Mouse (Mus musculus) midbrain, embryonic 16.5 days (tissue): ENCODE measurements around the gene Rtf2. TPM values are rescaled to one million over a fixed set of nuclear protein-coding genes. Genes with fewer than 3 reads are reported as not detected.

Experiments used
- ATAC-seq: fragments of 200-750 bp; cut with Nextera tagmentation; 2 replicates; pipeline ENCODE4 v1.8.0; 2017; ENCODE audit warnings: moderate TSS enrichment
- H3K27ac ChIP-seq: fragments of 300-500 bp; sonication (generic); 2 replicates; pipeline ENCODE4 v1.5.1; 2014; ENCODE audit warnings: mild to moderate bottlenecking, low read length, mixed read lengths
- H3K27me3 ChIP-seq: fragments of 300-500 bp; sonication (generic); 2 replicates; pipeline ENCODE4 v1.6.1; 2014; ENCODE audit warnings: low read depth, low read length, mixed read lengths; ENCODE audit not compliant: control insufficient read depth, insufficient read depth
- H3K36me3 ChIP-seq: fragments of 300-500 bp; sonication (generic); 2 replicates; pipeline ENCODE4 v1.6.1; 2014; ENCODE audit warnings: mild to moderate bottlenecking, low read length, moderate library complexity, mixed read lengths; ENCODE audit not compliant: control insufficient read depth, insufficient read depth
- H3K4me1 ChIP-seq: fragments of 300-500 bp; sonication (generic); 2 replicates; pipeline ENCODE4 v1.6.1; 2014; ENCODE audit warnings: mild to moderate bottlenecking, low read length, mixed read lengths; ENCODE audit not compliant: control insufficient read depth, insufficient read depth
- H3K4me2 ChIP-seq: fragments of 300-500 bp; sonication (generic); 2 replicates; pipeline ENCODE4 v1.6.1; 2014; ENCODE audit warnings: mild to moderate bottlenecking, low read length, mixed read lengths
- H3K4me3 ChIP-seq: fragments of 300-500 bp; sonication (generic); 2 replicates; pipeline ENCODE4 v1.5.1; 2014; ENCODE audit warnings: low read depth, mild to moderate bottlenecking, low read length, moderate library complexity, mixed read lengths
- H3K9ac ChIP-seq: fragments of 300-500 bp; sonication (generic); 2 replicates; pipeline ENCODE4 v1.6.1; 2014; ENCODE audit warnings: low read depth, low read length, mixed read lengths
- H3K9me3 ChIP-seq: fragments of 300-500 bp; sonication (generic); replicated peaks from 2 replicates; pipeline ENCODE4 v1.6.1; 2014; ENCODE audit warnings: mild to moderate bottlenecking, low read length, mixed read lengths; ENCODE audit not compliant: control insufficient read depth, poor library complexity, severe bottlenecking
- WGBS: fragments of 180-500 bp; shearing (Covaris S2); extraction: QIAGEN DNeasy Blood & Tissue Kit; methylation state at CpG from one replicate; pipeline ENCODE4 v1.1.7; 2014; 5-methylcytosine and 5-hydroxymethylcytosine counted together
- polyA plus RNA-seq: library from polyadenylated mRNA; unstranded; fragments of >200 nt; fragmentation: Nextera tagmentation; extraction: Ambion mirVana; gene quantifications from 2 replicates; pipeline ENCODE4 v1.2.1, GENCODE M21; 2015

Rtf2 gene
- polyA plus RNA-seq, 1 experiment from 2014 or later: 93.6 TPM

DNA sequence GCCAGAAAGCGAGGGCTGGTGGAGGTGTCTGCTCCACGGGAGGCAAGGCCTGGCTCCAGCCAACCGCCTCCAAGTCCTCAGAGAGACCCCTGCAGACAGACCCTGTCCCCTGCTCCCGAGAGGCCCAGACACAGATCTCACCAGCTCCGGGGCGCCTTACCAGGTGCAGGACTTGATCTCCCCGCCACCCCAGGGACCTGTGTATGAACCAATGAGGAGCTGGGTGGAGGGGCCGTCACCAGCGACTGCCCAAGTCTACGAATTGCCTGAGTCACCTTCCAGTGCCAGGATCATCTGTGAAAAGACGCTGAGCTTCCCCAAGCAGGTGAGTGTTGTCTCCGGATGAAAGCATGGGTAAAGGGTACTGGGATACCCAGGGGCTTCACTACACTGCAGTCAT, 24.1 kb upstream of the Rtf2 start:
- H3K9ac ChIP-seq: no peak overlapping the region
- H3K4me1 ChIP-seq: no peaks in the 10 kb centered on the region
- H3K9me3 ChIP-seq: no peaks in the 10 kb centered on the region
- ATAC-seq: no peak
- H3K4me2 ChIP-seq: no peak overlapping the region
- no peak overlapping the region for H3K27ac ChIP-seq
- H3K36me3 ChIP-seq: no peaks in the 10 kb centered on the region
- H3K27me3 ChIP-seq: no peaks in the 10 kb centered on the region
- WGBS: 58% methylated on average over 12 of the region's 12 CpGs
- no peak overlapping the region for H3K4me3 ChIP-seq

DNA sequence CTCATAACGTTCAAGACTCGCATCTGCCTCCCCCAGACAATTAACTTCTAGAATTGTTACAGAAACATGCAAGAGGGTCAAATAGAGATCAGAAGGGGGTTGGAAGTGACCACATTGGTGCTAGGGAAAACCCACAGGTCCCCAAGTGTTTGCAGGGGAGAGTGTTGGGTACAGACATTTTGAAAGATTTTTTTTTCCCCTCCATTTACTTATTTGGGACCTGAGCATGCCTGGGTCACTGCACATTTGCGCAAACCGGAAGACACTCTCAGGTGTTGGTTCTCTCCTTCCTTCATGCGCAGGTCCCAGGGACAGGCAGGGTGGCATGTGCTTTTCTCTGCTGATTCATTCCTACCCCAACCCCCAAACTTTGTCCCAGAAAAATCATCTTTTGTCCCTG, 23.5 kb upstream of the Rtf2 start:
- H3K4me2 ChIP-seq: no peak overlapping the region
- WGBS: 87% methylated on average over 5 of the region's 5 CpGs
- no peaks in the 10 kb centered on the region for H3K9me3 ChIP-seq
- no peak overlapping the region for H3K4me3 ChIP-seq
- no peaks in the 10 kb centered on the region for H3K36me3 ChIP-seq
- H3K27ac ChIP-seq: no peak overlapping the region
- H3K9ac ChIP-seq: no peak overlapping the region
- no peaks in the 10 kb centered on the region for H3K27me3 ChIP-seq
- ATAC-seq: no peak
- H3K4me1 ChIP-seq: no peaks in the 10 kb centered on the region

GRCm38 (mm10) chr2:172418208-172418607, 22.1 kb upstream of the Rtf2 start:
- WGBS: 86% methylated on average over 5 of the region's 5 CpGs
- H3K27ac ChIP-seq: no peak overlapping the region
- no peak for ATAC-seq
- no peaks in the 10 kb centered on the region for H3K36me3 ChIP-seq
- no peaks in the 10 kb centered on the region for H3K4me1 ChIP-seq
- H3K27me3 ChIP-seq: no peaks in the 10 kb centered on the region
- no peak overlapping the region for H3K4me2 ChIP-seq
- no peak overlapping the region for H3K9ac ChIP-seq
- H3K9me3 ChIP-seq: no peaks in the 10 kb centered on the region
- H3K4me3 ChIP-seq: no peak overlapping the region

DNA sequence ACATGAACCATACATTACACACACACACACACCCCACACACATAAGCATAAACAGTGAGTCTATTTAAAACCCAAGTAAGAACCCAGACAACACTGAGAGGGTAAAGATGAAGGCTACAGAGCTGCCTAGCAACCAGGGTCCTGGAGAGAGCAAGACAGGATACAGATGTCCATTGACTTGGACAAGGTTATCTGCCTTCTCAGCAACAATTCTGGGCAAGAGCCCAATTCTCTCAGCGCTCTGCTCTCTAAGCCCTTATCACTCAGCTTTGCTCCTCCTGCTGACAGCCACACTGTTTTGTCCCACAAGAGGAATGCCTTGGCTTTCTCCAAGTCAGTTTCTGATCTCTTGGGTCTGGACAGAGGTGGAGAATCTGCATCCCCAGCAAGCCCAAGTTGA, 9.7 kb upstream of the Rtf2 start:
- H3K36me3 ChIP-seq: no peaks in the 10 kb centered on the region
- no peaks in the 10 kb centered on the region for H3K27me3 ChIP-seq
- ATAC-seq: no peak
- H3K27ac ChIP-seq: no peak overlapping the region
- WGBS: 78% methylated on average over 1 of the region's 1 CpGs
- no peaks in the 10 kb centered on the region for H3K4me1 ChIP-seq
- no peak overlapping the region for H3K4me2 ChIP-seq
- no peak overlapping the region for H3K4me3 ChIP-seq
- H3K9ac ChIP-seq: no peak overlapping the region
- H3K9me3 ChIP-seq: no peaks in the 10 kb centered on the region

GRCm38 (mm10) chr2:172433746-172434145, 6.6 kb upstream of the Rtf2 start:
- ATAC-seq: no peak
- H3K27me3 ChIP-seq: no peaks in the 10 kb centered on the region
- no peaks in the 10 kb centered on the region for H3K36me3 ChIP-seq
- 52% methylated on average over 5 of the region's 5 CpGs for WGBS
- H3K9me3 ChIP-seq: no peaks in the 10 kb centered on the region
- H3K4me1 ChIP-seq: no peaks in the 10 kb centered on the region
- H3K27ac ChIP-seq: no peak overlapping the region
- no peak overlapping the region for H3K4me2 ChIP-seq
- H3K9ac ChIP-seq: no peak overlapping the region
- H3K4me3 ChIP-seq: no peak overlapping the region

- Histone ChIP-seq H3K9me3 (no peaks in the 10 kb centered on the region), H3K27me3 (no peaks in the 10 kb centered on the region), H3K4me1 (peaks cover 20% of the 10 kb centered on the region), H3K27ac (no peak overlapping the region), H3K4me3 (no peak overlapping the region), H3K4me2 (no peak overlapping the region), H3K36me3 (no peaks in the 10 kb centered on the region), H3K9ac (no peak overlapping the region)
- ATAC-seq: no peak
- WGBS: 74% methylated on average over 16 of the region's 16 CpGs
Observed at GRCm38 (mm10) chr2:172437371-172437952, 2.9 kb upstream of the Rtf2 start.

DNA sequence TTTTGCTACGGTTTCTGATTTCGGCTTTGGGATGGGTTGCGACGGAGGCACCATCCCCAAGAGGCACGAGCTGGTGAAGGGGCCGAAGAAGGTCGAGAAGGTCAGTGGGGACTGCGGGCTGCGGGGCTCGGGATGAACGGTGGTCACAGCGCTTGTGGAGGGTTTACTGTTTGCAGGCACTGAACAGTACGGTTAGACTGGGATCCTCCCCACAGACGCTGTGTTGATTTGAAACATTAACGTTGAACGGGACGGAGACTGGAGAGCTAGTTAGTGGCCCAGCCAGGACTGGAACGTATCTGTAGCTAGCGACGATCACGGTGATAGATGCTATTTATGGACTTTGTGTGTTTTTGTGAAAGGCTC, 267 bp downstream of the Rtf2 start:
- peak; percentile 74 for ATAC-seq
- under 1% methylated on average over 21 of the region's 21 CpGs for WGBS
- H3K9ac ChIP-seq: peak overlapping the region; percentile 74
- peak overlapping the region; percentile 62 for H3K27ac ChIP-seq
- peaks cover 23% of the 10 kb centered on the region for H3K4me1 ChIP-seq
- H3K27me3 ChIP-seq: no peaks in the 10 kb centered on the region
- no peaks in the 10 kb centered on the region for H3K9me3 ChIP-seq
- peaks cover under 1% of the 10 kb centered on the region; the same call in 1 of the 2 replicates for H3K36me3 ChIP-seq
- H3K4me3 ChIP-seq: peak overlapping the region; percentile 76
- H3K4me2 ChIP-seq: peak overlapping the region; percentile 97

DNA sequence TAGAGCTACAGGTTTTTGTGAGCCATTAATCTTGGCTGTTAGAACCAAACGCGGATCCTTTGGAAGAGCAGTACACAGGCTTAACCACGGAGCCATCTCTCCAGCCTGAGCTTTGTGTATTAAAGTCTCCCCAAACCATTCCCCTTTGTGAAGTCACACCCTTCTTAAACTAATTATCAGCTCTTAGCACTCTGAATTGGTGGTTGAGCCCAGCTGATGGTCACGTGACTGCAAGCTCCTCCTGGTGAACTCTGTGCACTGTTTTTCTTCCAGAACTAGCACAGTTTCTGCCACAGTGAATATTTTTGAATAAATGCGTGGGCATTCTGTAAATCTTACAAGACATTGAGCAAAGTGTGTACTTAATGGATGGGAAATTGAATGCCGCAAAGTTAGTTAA, 820 bp downstream of the Rtf2 start:
- Histone ChIP-seq H3K36me3 (peaks cover 6% of the 10 kb centered on the region; the same call in 1 of the 2 replicates), H3K4me2 (peak overlapping the region; percentile 97), H3K4me1 (peaks cover 23% of the 10 kb centered on the region), H3K4me3 (peak overlapping the region; percentile 76), H3K9me3 (no peaks in the 10 kb centered on the region), H3K27me3 (no peaks in the 10 kb centered on the region), H3K27ac (no peak overlapping the region), H3K9ac (peak overlapping the region; percentile 74)
- no peak for ATAC-seq
- 37% methylated on average over 6 of the region's 6 CpGs for WGBS

- H3K9ac ChIP-seq: no peak overlapping the region
- no peak overlapping the region for H3K27ac ChIP-seq
- peaks cover 18% of the 10 kb centered on the region for H3K4me1 ChIP-seq
- ATAC-seq: no peak
- H3K36me3 ChIP-seq: peaks cover 29% of the 10 kb centered on the region
- H3K9me3 ChIP-seq: no peaks in the 10 kb centered on the region
- no peaks in the 10 kb centered on the region for H3K27me3 ChIP-seq
- WGBS: 97% methylated on average over 4 of the region's 4 CpGs
- H3K4me3 ChIP-seq: no peak overlapping the region
- no peak overlapping the region for H3K4me2 ChIP-seq
Observed at GRCm38 (mm10) chr2:172445617-172446016, 5.3 kb downstream of the Rtf2 start.
